Mouse (Mus musculus) megakaryocyte, embryonic 14.5 days (primary cell): ENCODE data around the gene Gm11563.

ENCODE experiments used
- FLI1 ChIP-seq: IDR thresholded peaks from 2 replicates; pipeline ENCODE4 v1.6.1; 2012; ENCODE audit warnings: low read length, inconsistent platforms, mixed read lengths
- GATA1 ChIP-seq: IDR thresholded peaks from 3 replicates; pipeline ENCODE4 v1.6.1; 2012; ENCODE audit warnings: mixed read lengths, low read length, inconsistent platforms, borderline replicate concordance

DNA sequence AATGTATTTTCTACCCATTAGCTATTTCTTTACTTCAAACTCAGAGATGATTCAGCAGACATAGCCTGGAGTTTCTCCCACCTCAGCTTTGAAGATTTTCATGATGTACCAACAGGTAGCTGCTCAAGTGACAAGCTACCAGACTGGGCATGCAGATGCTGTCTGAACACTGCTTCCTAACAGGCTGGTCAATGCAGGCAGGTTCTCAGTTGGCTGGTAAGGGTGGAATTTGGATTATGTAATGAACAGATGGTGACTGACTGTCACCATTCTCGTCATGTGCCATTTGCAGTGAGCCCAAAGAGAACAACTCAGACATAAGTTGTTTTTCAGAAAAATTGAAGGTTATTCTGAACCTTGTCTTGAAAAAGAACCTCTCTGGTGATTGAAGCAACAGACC, 49.6 kb downstream of the Gm11563 start:
- no peak for TF ChIP-seq GATA1
- TF ChIP-seq FLI1, result no peak
